Mouse (Mus musculus): ENCODE results near the gene Tmem131. TPM values are rescaled to one million over a fixed set of nuclear protein-coding genes. Genes with fewer than 3 reads are reported as not detected.

Gene Tmem131
- total and polyA plus RNA-seq, 2 experiments from 2014 or later, result 9.4 to 29.3 TPM

GRCm38 (mm10) chr1:36871238-36871637, 72.2 kb downstream of the Tmem131 start:
- ATAC-seq (no peak), DNase-seq (no peak)
- H3K4me2 ChIP-seq (ENCODE audit: low read depth), result no peak overlapping the region
- WGBS, result 81% methylated on average over 4 of the region's 4 CpGs
- no peaks in the 10 kb centered on the region for H3K4me1 ChIP-seq (ENCODE audit: insufficient read depth)
- no peaks in the 10 kb centered on the region for H3K9me3 ChIP-seq (ENCODE audit: low read length)
- no peak for TF ChIP-seq CTCF (IDR thresholded peaks at IDR 0.05; ENCODE audit: low read depth)
- no peaks in the 10 kb centered on the region for H3K27me3 ChIP-seq (ENCODE audit: insufficient read depth, low read length)
- H3K4me3 ChIP-seq (ENCODE audit: low read depth, low read length), result no peak overlapping the region
- no peaks in the 10 kb centered on the region; the same call in 1 of the 2 replicates for H3K36me3 ChIP-seq (ENCODE audit: insufficient read depth)
- no peak overlapping the region for H3K9ac ChIP-seq
- H3K27ac ChIP-seq (ENCODE audit: low read depth, low read length), result no peak overlapping the region

- Histone ChIP-seq H3K36me3 (ENCODE audit: insufficient read depth) (no peaks in the 10 kb centered on the region; the same call in 1 of the 2 replicates), H3K9me3 (ENCODE audit: low read length) (no peaks in the 10 kb centered on the region), H3K9ac (no peak overlapping the region), H3K4me1 (ENCODE audit: insufficient read depth) (no peaks in the 10 kb centered on the region), H3K27me3 (ENCODE audit: insufficient read depth, low read length) (no peaks in the 10 kb centered on the region), H3K27ac (ENCODE audit: low read depth, low read length) (no peak overlapping the region), H3K4me3 (ENCODE audit: low read depth, low read length) (no peak overlapping the region), H3K4me2 (ENCODE audit: low read depth) (no peak overlapping the region)
- WGBS, result 88% methylated on average over 1 of the region's 1 CpGs
- DNase-seq (no peak), ATAC-seq (0 out of 2 replicates have a peak, but pooled peaks have one; percentile 29)
- peak; percentile 29 for TF ChIP-seq CTCF (IDR thresholded peaks at IDR 0.05; ENCODE audit: low read depth)
These were observed 72.9 kb downstream of the Tmem131 start for GRCm38 (mm10) chr1:36870518-36870917.

GRCm38 (mm10) chr1:36864757-36865156, 78.7 kb downstream of the Tmem131 start:
- 57% methylated on average over 3 of the region's 3 CpGs for WGBS
- ATAC-seq, result peak; percentile 88
- peak; percentile 52 for DNase-seq
- no peak overlapping the region for H3K4me3 ChIP-seq (ENCODE audit: low read depth, low read length)
- H3K4me1 ChIP-seq (ENCODE audit: insufficient read depth), result peaks cover 21% of the 10 kb centered on the region; the same call in 1 of the 2 replicates
- no peaks in the 10 kb centered on the region for H3K27me3 ChIP-seq (ENCODE audit: insufficient read depth, low read length)
- H3K9me3 ChIP-seq (ENCODE audit: low read length), result no peaks in the 10 kb centered on the region
- no peaks in the 10 kb centered on the region for H3K36me3 ChIP-seq (ENCODE audit: insufficient read depth)
- no peak overlapping the region for H3K9ac ChIP-seq
- no peak overlapping the region for H3K4me2 ChIP-seq (ENCODE audit: low read depth)
- no peak for TF ChIP-seq CTCF (IDR thresholded peaks at IDR 0.05; ENCODE audit: low read depth)
- H3K27ac ChIP-seq (ENCODE audit: low read depth, low read length), result no peak overlapping the region

GRCm38 (mm10) chr1:36861775-36862174, 81.7 kb downstream of the Tmem131 start:
- no peak overlapping the region for H3K4me3 ChIP-seq (ENCODE audit: low read depth, low read length)
- no peaks in the 10 kb centered on the region for H3K27me3 ChIP-seq (ENCODE audit: insufficient read depth, low read length)
- H3K27ac ChIP-seq (ENCODE audit: low read depth, low read length), result no peak overlapping the region
- H3K9me3 ChIP-seq (ENCODE audit: low read length), result no peaks in the 10 kb centered on the region
- ATAC-seq (peak; percentile 10; the same call in 1 of the 2 replicates), DNase-seq (no peak)
- no peak overlapping the region for H3K9ac ChIP-seq
- H3K36me3 ChIP-seq (ENCODE audit: insufficient read depth), result no peaks in the 10 kb centered on the region
- no peak overlapping the region for H3K4me2 ChIP-seq (ENCODE audit: low read depth)
- H3K4me1 ChIP-seq (ENCODE audit: insufficient read depth), result peaks cover 21% of the 10 kb centered on the region; the same call in 1 of the 2 replicates
- 73% methylated on average over 2 of the region's 2 CpGs for WGBS
- TF ChIP-seq CTCF (IDR thresholded peaks at IDR 0.05; ENCODE audit: low read depth), result no peak

- DNase-seq (no peak), ATAC-seq (peak; percentile 32)
- TF ChIP-seq CTCF (IDR thresholded peaks at IDR 0.05; ENCODE audit: low read depth), result no peak
- no peaks in the 10 kb centered on the region for H3K9me3 ChIP-seq (ENCODE audit: low read length)
- peak overlapping the region; percentile 69; the same call in 1 of the 2 replicates for H3K27ac ChIP-seq (ENCODE audit: low read depth, low read length)
- no peak overlapping the region for H3K4me2 ChIP-seq (ENCODE audit: low read depth)
- H3K36me3 ChIP-seq (ENCODE audit: insufficient read depth), result no peaks in the 10 kb centered on the region
- H3K9ac ChIP-seq, result no peak overlapping the region
- WGBS, result 7% methylated on average over 1 of the region's 1 CpGs
- peaks cover 21% of the 10 kb centered on the region; the same call in 1 of the 2 replicates for H3K4me1 ChIP-seq (ENCODE audit: insufficient read depth)
- no peak overlapping the region for H3K4me3 ChIP-seq (ENCODE audit: low read depth, low read length)
- H3K27me3 ChIP-seq (ENCODE audit: insufficient read depth, low read length), result no peaks in the 10 kb centered on the region
These were observed 82.6 kb downstream of the Tmem131 start for GRCm38 (mm10) chr1:36860876-36861275.

GRCm38 (mm10) chr1:36860431-36860849, 83.0 kb downstream of the Tmem131 start:
- H3K4me2 ChIP-seq (ENCODE audit: low read depth), result no peak overlapping the region
- no peaks in the 10 kb centered on the region for H3K27me3 ChIP-seq (ENCODE audit: insufficient read depth, low read length)
- 35% methylated on average over 4 of the region's 4 CpGs for WGBS
- no peak for TF ChIP-seq CTCF (IDR thresholded peaks at IDR 0.05; ENCODE audit: low read depth)
- peak; percentile 36; the same call in 1 of the 2 replicates for ATAC-seq
- no peak overlapping the region for H3K4me3 ChIP-seq (ENCODE audit: low read depth, low read length)
- peak overlapping the region; percentile 69 for H3K27ac ChIP-seq (ENCODE audit: low read depth, low read length)
- H3K9me3 ChIP-seq (ENCODE audit: low read length), result no peaks in the 10 kb centered on the region
- DNase-seq, result no peak
- H3K9ac ChIP-seq, result no peak overlapping the region
- peaks cover 21% of the 10 kb centered on the region; the same call in 1 of the 2 replicates for H3K4me1 ChIP-seq (ENCODE audit: insufficient read depth)
- no peaks in the 10 kb centered on the region for H3K36me3 ChIP-seq (ENCODE audit: insufficient read depth)

- Histone ChIP-seq H3K36me3 (ENCODE audit: insufficient read depth) (no peaks in the 10 kb centered on the region), H3K9ac (no peak overlapping the region), H3K4me3 (ENCODE audit: low read depth, low read length) (no peak overlapping the region), H3K27me3 (ENCODE audit: insufficient read depth, low read length) (no peaks in the 10 kb centered on the region), H3K9me3 (ENCODE audit: low read length) (no peaks in the 10 kb centered on the region), H3K4me2 (ENCODE audit: low read depth) (no peak overlapping the region), H3K4me1 (ENCODE audit: insufficient read depth) (peaks cover 15% of the 10 kb centered on the region; the same call in 1 of the 2 replicates), H3K27ac (ENCODE audit: low read depth, low read length) (no peak overlapping the region)
- no peak for DNase-seq
- no peak for TF ChIP-seq CTCF (IDR thresholded peaks at IDR 0.05; ENCODE audit: low read depth)
- no peak for ATAC-seq
- WGBS, result 97% methylated on average over 6 of the region's 6 CpGs
These were observed 86.4 kb downstream of the Tmem131 start for GRCm38 (mm10) chr1:36857081-36857480.

Data from forebrain, postnatal 0 days (tissue).